8 mouse cellular contexts compared by ENCODE assay signal in genomic region chr7:141228279-141229067, GRCm38 (mm10). TPM values are rescaled to one million over a fixed set of nuclear protein-coding genes. Genes with fewer than 3 reads are reported as not detected.
DNase-seq lines count a peak whose midpoint lies in the region; ATAC-seq and TF ChIP-seq lines count a peak whose summit lies in the region.

TSS of gene Phrf1 (plus strand) at chr7:141228784.

- WGBS in hindbrain, embryonic 14.5 days: under 1% methylated on average over 76 of the region's 76 CpGs

- peak within 1 kb of the TSS; percentile 100 for H3K4me3 ChIP-seq in hindbrain, embryonic 14.5 days (replicated peaks; ENCODE audit: low read length)

- H3K9me3 ChIP-seq in hindbrain, embryonic 14.5 days (ENCODE audit: control insufficient read depth, low read length): no peaks in the 10 kb centered on the region

- ATAC-seq in Patski: peak; percentile 83
- peak; percentile 93 for ATAC-seq in hindbrain, embryonic 14.5 days (ENCODE audit: low FRiP score)

- no peak for TF ChIP-seq CTCF in Patski (IDR thresholded peaks at IDR 0.05)

- POLR2A ChIA-PET in Patski (lab: Charles Lee): interaction anchor here (1.1 to 1.5 kb wide), 2 partner anchors 18 to 36 kb away, joined by 4 to 5 read pairs; no protein-coding TSS in a partner anchor

- H3K36me3 ChIP-seq in hindbrain, embryonic 14.5 days (replicated peaks; ENCODE audit: control insufficient read depth, insufficient read depth): peaks cover 32% of the 10 kb centered on the region

- peak within 1 kb of the TSS; percentile 96 for H3K27ac ChIP-seq in hindbrain, embryonic 14.5 days

- peaks cover 14% of the 10 kb centered on the region for H3K4me1 ChIP-seq in hindbrain, embryonic 14.5 days (replicated peaks; ENCODE audit: control insufficient read depth, insufficient read depth, low read length)

- H3K27me3 ChIP-seq in Patski: no peaks in the 10 kb centered on the region
- H3K27me3 ChIP-seq in hindbrain, embryonic 14.5 days (ENCODE audit: control insufficient read depth, insufficient read depth, low read length): no peaks in the 10 kb centered on the region

- CTCF ChIA-PET in Patski (lab: Charles Lee): interaction anchor here (1.3 to 2.1 kb wide), 4 partner anchors 9 to 13 kb away, joined by 4 to 9 read pairs (median 5); no protein-coding TSS in a partner anchor

- in situ Hi-C loops in Patski (cut with MboI; ENCODE audit: low pct_unique_long_range_greater_than_20kb): no loop called here

- H3K4me2 ChIP-seq in hindbrain, embryonic 14.5 days (replicated peaks): peak within 1 kb of the TSS; percentile 98

- H3K9ac ChIP-seq in hindbrain, embryonic 14.5 days: peak within 1 kb of the TSS; percentile 98

- peak; percentile 84 for DNase-seq in Patski (ENCODE audit: low read depth, low spot score)
- DNase-seq in cerebellum, postnatal 14 days: peak; percentile 98 to 99
- DNase-seq in frontal cortex, postnatal 25 days (ENCODE audit: low spot score in 2 of 2): peak; percentile 84 to 90
- DNase-seq in hindbrain, embryonic 14.5 days (ENCODE audit: low spot score): peak; percentile 95
- peak; percentile 90 to 93 for DNase-seq in layer of hippocampus, postnatal 36 days
- DNase-seq in lung, postnatal 36 days: peak; percentile 88
- DNase-seq in retina, postnatal 1 day: peak; percentile 95
- peak; percentile 85 to 91 for DNase-seq in urinary bladder, adult 18-20 months (ENCODE audit: low spot score in 2 of 2)

RNA-seq across cellular contexts. Expression of gene Phrf1, which starts in this region (rescaled TPM):
- 68.6 TPM for polyA plus RNA-seq in Patski (2021)
- polyA plus RNA-seq in hindbrain, embryonic 14.5 days (2014; fragmentation: Nextera tagmentation; extraction: Ambion mirVana): 61.8 and 63.5 TPM in 2 replicates
- 10 to 100 TPM; 79.9 to 86.9 TPM for total RNA-seq in layer of hippocampus, postnatal 36 days (2021)

Comparison
In these comparisons a context has a peak if more than half of its experiments do, and no peak if none do; other contexts are left out.
1. Peak in every context shown above with its lines: DNase-seq, ATAC-seq, H3K4me3 ChIP-seq and H3K27ac ChIP-seq.